Mouse (Mus musculus): ENCODE measurements around the gene Itgb1bp1.

- TF ChIP-seq CTCF (IDR thresholded peaks at IDR 0.05) (no peak), EP300 (IDR thresholded peaks at IDR 0.05) (no peak)
These were observed 57.4 kb downstream of the Itgb1bp1 start for GRCm38 (mm10) chr12:21228650-21229049.

Measured in lung, postnatal 0 days (tissue).